Mouse (Mus musculus) small intestine, adult 2 months (tissue): ENCODE measurements around the gene Csde1.

ENCODE experiments used
- CTCF ChIP-seq: fragments of 200-500 bp; IDR thresholded peaks from 2 replicates; pipeline ENCODE4 v1.5.1; 2012; ENCODE audit warnings: low read depth, mild to moderate bottlenecking, control low read depth, inconsistent platforms, low read length, moderate library complexity, mixed read lengths; ENCODE audit not compliant: insufficient replicate concordance, insufficient read length; ENCODE audit errors: extremely low read depth
- POLR2A ChIP-seq: fragments of 200-500 bp; IDR thresholded peaks from 2 replicates; pipeline ENCODE4 v1.6.1; 2012; ENCODE audit warnings: low read depth, mild to moderate bottlenecking, control low read depth, inconsistent platforms, low read length, moderate library complexity

DNA sequence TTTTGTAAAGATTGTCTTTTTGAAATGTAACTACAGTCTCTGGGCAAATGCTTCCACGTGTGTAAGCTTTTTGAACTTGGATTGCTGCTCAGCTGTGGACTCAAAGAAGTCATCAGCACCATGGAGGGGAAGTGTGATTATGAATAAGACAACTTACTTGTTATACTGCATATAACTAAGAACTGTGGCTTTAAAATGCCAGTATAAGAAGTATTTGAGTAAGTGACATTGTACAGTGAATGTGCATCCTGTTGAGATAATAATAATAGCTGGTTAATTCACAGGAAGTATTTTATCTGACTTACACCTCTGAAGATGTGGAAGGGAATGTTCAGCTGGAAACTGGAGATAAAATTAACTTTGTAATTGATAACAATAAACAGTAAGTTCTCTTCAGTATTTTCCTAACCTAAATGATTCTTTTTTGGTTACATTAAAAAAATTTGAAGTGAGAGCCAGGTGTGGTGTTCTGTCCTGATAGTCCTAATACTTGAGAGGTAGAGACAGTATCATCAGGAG is 20.7 kb downstream of the Csde1 start:
- no peak for TF ChIP-seq CTCF
- TF ChIP-seq POLR2A = no peak
